Mouse (Mus musculus) embryo, embryonic 11 days (tissue): ENCODE results near the gene Gipc2.

Experiments
- DNase-seq: peaks from one replicate; pipeline ENCODE4 v3.0.0-alpha.2; 2015

Gipc2 gene

DNA sequence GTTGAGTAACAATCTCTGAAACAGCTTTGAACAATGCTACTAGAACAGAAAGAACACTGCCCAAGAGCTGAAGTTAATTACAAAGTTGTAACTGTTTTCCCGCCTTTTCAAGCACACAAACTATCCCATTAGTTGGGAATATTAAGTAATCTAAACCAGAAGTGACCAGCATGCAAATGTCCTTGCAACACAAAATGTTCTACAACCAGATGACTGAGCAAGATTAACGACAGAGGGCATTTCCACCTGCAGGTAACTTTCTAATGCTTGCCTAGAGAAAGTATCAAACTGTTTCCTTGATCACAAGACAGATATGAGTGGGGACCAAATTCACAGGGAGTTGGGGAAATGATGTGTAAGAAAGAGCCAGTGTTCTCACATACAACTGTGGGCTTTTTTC, 101.9 kb downstream of the Gipc2 start:
- DNase-seq = no peak

DNA sequence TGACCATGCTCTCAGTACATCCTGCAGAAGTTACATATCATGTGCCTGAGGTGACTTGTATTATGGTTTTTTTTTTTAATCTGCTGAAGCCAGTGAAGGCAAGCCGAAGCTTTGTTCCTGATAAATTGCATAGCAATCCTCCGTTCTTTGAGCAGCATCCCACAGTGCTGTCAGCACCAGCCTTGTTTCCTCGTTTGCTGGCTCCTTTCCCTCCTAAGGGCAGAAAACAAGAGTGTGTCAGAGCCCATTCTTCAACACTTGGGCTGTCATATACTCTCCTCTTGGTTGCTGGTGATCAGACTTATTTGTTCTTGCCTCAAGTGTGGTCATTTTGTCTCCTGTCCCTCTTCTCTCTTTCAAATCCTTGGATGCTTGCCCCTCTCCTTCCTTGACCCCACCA, 103.2 kb downstream of the Gipc2 start:
- no peak for DNase-seq

DNA sequence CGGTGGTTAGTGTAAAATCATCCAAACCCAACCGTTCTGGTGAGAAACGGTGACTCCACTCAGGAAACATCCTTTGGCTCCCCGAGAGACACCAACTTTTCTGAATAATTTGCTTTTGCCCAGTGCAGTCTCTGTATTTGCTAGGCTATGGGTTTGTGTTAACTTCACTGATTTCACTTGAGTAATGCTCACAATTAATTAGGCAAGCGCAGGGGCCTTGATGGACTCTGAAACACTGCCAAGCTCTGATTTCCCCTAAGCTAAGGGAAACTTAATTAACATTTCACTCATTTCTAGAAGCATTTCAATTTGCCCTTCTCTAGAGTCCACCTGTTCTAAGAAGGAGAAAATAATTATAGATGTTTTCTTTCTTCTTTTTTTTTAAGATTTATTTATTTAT, 104.9 kb downstream of the Gipc2 start:
- no peak for DNase-seq

DNA sequence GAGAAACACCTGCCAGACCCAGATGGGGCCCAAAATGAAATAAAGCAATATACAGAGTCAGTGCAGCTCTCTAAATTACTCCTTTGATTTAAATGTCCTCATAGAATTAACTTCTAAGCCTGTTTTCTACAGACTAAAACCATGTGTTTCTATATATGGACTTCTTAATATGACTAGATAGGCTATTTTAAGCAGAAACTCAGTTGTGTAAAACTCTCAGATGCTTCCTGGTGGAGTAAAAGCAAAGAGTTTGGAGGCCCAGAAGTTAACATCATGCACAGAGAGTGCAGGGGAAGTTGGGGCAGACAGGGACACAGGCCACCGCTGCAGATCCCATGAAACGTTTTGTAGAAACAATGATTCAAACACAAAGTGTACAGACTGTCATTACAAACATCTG, 107.8 kb downstream of the Gipc2 start:
- no peak for DNase-seq

DNA sequence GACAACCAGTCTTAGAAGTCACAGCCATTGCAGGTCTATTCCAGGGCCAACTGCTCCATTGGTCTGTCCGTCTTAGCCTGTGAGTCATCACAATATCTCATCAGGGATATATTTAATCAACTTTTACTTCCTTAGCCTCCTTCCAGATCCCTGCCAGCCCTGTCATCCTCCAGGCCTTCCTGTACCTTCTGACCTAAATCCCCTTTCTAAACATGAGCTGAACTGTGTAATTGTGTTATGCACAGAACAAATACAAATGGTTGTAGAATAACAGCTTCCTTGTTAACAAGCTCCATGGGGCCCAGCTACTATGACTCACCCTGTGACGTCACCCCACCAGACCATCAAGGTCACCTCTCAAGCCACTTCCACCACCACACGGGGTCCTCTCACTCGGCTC, 111.8 kb downstream of the Gipc2 start:
- no peak for DNase-seq

DNA sequence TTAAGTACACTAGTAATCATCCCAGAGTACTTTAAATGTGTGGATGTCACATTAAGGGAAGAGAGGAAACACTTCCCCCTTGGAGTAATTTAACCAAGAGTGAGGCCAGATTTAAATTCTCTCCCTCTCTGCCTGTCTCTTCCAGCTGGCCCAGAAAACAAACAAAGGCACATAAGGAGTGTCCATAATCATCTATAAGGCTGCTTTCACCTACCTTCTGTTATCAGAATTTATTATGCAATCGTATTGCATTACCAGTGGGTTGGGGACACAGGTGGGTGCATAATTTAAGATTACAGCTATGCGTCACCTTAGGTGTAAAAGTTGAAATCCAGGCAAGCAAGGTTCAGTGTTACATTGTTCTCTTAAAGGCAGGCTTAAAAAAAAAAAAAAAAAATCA, 114.1 kb downstream of the Gipc2 start:
- no peak for DNase-seq

DNA sequence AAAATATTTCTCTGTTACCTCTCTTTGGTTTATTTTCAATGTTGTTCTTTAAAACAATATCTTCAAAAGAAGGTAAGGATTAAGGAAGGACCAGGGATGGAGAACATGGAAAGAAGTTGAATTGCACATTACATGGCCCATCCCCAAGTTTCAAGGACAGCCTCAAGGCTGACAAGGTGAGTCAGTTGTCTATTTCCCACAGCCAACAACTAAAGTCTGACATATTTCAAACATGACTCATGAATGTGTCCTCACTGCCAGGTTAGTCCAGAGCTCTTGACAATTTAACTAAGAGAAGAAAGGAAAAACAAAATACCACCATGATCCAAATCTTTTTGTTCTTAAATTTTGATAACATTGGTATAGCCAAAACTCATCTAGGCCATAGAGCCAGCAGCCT, 118.1 kb downstream of the Gipc2 start:
- DNase-seq = no peak

DNA sequence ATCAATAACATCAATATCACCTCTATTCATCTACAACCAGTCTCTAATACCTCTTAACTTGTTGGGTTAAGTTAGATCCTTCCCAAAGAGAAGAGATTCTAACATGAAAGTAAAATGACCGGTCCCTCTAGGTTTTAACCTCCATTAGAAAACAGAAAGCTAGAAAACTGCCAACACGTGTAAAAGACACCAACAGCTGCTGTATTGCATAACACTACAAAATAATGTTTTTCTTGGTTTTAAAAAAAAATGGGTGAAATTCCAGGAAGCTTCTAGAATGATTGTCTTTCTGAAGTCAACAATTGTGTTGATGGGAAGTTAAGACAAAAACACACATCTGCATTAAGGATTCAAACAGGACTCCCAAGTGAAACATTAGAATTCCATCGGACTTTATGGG, 119.1 kb downstream of the Gipc2 start:
- DNase-seq = no peak
